Mouse (Mus musculus): Measurements from ENCODE around the gene Zfp36l1. TPM values are rescaled to one million over a fixed set of nuclear protein-coding genes. Genes with fewer than 3 reads are reported as not detected.

Zfp36l1 gene
- polyA plus RNA-seq, 1 experiment from 2014 or later: 63.4 TPM

- DNase-seq (ENCODE audit: low spot score): peak; percentile 41
Measured at GRCm38 (mm10) chr12:80131359-80132249, 18.8 kb upstream of the Zfp36l1 start.

DNA sequence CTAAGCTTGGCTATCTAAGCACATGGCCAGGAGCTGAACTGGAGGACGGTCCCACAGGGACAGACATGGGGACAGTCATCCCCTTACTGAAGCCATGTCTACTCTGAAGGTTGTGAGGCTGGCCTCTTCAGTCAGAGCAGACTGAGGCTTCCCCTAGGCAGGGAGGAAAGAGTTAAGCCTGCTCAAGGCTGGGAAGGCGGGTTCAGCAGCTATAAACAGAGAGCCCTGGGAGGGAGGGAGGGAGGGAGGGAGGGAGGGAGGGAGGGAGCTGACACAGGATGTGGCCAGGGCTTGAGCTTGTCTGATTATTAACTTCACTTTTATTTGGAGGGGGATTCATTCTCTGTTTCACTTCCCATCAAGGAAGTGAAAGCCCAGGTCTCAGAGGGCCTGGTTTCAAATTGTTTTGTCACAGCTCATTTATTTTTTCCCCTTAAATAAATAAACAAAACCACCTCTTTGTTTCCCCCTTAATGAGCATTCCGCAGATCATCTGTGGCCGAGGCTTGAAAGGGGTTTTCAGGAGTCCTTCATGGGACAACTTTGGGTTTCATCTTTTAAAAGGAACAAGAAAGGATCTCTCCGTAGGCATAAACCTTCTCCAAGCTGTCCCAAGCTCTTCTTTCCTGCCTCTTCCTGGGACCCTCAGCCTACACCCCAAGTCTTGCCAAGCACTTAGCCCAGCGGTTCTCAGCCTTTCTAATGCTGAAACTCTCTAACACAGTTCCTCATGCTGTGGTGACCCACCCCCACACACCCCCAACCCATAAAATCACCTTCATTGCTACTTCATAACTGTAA, 17.9 kb upstream of the Zfp36l1 start:
- DNase-seq (ENCODE audit: low spot score): peak; percentile 54

- peak; percentile 37 for DNase-seq (ENCODE audit: low spot score)
Measured at GRCm38 (mm10) chr12:80129531-80129930, 16.7 kb upstream of the Zfp36l1 start.

DNA sequence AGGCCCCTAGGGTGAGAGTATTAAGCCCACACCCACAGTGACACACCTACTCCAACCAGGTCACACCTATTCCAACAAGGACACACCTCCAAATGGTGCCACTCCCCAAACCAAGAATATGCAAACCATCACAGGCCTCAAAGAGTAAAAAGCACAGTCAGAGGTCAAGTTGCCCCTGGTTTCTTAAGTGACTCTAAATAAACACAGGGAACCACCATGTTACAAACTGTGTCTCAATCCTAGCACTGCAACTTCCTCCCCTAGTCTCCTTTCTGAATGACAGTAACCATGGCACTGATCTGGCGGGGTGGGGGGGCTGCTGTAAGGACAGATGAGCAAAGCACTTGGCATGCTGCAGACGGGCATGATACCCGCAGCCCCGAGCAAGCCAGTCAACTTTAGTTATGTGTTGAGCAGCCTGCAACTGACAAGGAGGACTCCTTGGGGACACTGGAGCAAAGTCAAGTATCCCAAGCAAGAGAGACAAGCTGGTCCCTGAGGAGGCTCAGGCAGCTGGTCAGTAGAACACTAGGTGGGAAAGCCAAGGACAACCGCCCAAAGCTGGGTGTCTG, 14.5 kb upstream of the Zfp36l1 start:
- DNase-seq (ENCODE audit: low spot score): no peak

DNA sequence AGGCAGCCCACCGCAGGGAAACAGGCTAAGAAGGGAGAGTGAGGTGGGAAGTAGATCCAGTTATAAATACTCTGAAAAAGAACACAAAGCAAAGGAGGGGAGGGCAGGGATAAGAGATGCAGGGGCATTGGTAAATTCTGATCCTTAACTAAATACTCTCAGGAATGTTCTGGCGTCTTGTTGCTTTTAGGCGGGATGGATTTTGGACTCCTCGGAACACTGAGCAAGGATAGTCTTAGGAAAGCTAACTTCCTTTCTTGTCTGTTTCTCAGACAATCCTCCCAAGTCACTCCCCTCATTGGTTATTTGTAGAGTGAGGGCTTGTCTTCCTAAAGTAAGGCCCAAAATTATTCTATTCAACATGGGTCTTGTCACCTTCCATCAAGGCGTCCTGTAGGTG, 12.5 kb upstream of the Zfp36l1 start:
- no peak for DNase-seq (ENCODE audit: low spot score)

- DNase-seq (ENCODE audit: low spot score): no peak
Measured at GRCm38 (mm10) chr12:80124756-80125155, 11.9 kb upstream of the Zfp36l1 start.

GRCm38 (mm10) chr12:80124211-80124610, 11.4 kb upstream of the Zfp36l1 start:
- no peak for DNase-seq (ENCODE audit: low spot score)

GRCm38 (mm10) chr12:80123227-80123803, 10.5 kb upstream of the Zfp36l1 start:
- DNase-seq (ENCODE audit: low spot score): no peak

GRCm38 (mm10) chr12:80121438-80121837, 8.6 kb upstream of the Zfp36l1 start:
- DNase-seq (ENCODE audit: low spot score): no peak

DNA sequence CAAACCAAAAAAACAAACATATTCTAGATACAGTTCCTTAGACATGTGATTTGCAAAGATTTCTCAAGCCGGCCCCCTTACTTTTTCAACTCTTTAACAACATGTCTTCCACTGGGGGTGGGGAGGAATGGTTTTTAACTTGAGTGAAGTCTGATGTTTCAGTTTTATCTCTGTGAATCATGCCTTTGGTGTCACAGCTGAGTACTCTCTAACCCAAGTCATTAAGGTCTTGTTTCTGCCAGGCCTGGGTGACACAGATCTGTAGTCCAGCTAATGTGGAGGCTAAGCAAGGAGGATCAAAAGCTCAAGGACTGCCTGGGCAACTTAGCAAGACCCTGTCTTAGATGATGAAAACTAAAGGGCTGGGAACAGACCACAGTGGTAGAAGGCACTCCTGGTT, 5.8 kb upstream of the Zfp36l1 start:
- no peak for DNase-seq (ENCODE audit: low spot score)

DNA sequence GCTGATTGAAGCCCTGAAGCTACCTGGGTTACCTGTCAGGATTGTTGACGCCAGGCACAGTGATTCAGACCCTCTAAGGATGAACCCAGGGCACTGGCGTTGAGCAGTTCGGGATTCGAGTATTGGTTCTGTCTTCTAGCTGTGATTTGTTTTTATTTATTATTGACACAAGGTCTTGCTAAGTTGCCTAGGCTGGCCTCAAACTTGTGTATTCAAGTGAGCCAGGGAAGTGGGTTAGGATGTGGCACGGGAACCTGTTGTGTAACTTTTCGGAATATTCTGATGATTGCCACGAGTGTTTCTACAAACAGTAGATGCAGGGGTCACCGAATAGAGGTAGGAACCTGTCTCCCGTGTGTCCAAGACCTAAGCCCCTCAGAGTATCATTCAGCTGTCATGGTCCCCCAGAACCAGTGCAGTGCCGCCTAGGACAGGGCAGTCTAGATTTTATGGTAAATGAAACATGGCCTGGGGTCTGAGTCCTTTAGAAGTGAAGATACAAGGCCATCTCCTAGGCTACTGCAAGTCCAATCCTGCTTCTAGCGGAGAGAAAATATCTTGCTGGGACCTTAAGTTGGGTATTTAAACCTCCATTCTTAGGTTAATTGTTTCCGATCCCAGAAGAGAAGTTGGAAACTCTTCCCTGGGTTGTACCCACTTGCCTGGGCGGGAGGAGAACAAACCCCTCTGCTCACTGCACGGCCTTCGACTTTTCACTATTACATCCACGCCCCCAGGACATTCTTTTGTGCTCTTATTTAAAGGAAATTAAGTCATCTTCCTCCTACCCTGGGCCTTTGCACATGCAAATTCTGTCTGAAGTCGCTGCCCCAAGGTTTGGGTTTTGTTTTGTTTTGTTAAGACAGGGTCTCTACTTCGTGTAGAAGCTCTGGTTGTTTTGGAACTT, 3.6 kb upstream of the Zfp36l1 start:
- no peak for DNase-seq (ENCODE audit: low spot score)

- no peak for DNase-seq (ENCODE audit: low spot score)
Measured at GRCm38 (mm10) chr12:80115863-80116194, 3.0 kb upstream of the Zfp36l1 start.

- DNase-seq (ENCODE audit: low spot score): peak; percentile 90
Measured at GRCm38 (mm10) chr12:80115142-80115862, 2.5 kb upstream of the Zfp36l1 start.

GRCm38 (mm10) chr12:80114892-80115141, 2.0 kb upstream of the Zfp36l1 start:
- peak; percentile 48 for DNase-seq (ENCODE audit: low spot score)

DNA sequence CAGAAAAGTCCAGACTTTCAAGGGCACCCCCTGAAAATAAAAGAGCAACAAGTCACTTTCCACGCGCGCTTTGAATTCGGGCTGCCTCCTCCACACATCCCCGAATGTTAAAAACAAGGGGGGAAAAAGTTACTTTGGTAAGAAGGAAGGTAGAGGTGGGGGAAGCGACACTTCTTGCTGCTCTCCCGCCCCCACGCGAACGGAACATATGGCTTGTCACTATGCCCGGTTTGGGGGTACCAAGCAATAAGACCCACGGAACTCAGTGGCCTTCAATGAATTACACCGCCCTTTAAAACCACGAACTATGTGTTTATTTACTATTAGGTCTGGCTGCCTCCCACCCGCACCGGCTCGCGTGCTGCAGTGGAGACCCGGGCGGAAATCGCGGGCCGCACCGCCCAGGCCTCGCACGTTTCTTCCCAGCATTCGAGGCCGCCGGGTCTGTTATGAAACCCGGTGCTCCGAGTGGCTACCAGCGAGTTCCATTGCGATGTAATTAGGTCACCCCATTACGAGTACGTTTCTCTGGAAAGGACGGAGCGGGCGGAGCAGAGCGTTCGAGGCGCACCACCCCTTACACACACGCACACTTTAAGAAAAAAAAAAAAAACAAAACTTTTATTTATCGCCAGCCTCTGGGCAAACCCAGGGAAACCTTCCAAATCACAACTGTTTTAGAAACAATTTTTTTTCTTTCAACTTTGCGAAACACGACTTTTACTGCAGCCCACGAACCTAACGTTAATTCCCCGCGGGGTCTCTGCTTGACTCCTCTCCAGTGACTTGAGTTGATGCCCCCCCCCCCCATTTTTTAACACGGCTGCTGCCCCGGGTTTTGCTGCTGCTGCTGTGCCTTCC, 1.4 kb upstream of the Zfp36l1 start:
- peak; percentile 70 for DNase-seq (ENCODE audit: low spot score)

DNA sequence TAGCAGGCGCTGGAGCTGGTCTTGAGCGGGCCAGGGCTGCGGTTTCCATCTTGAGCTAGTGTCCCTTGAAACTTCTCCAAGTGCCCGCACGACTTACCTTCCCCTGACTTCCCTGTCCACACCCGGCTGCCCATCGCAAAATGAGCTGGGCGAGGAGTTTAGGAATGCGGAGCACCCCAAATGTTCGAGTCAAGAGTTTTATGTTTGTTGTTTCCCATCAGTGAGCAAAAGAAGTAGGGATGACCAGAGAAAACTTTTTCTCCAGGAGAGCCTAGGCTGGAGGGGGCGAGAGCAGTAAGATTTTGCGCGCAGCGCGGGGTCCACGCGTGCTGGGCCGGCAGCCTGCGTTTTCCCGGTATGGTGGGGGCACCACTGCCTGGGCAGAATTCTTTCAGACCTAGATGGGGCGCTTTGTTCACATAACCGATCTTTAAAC, 791 bp upstream of the Zfp36l1 start:
- DNase-seq (ENCODE audit: low spot score): no peak

- DNase-seq (ENCODE audit: low spot score): peak; percentile 62
Measured at GRCm38 (mm10) chr12:80112071-80112660, 647 bp downstream of the Zfp36l1 start.

DNA sequence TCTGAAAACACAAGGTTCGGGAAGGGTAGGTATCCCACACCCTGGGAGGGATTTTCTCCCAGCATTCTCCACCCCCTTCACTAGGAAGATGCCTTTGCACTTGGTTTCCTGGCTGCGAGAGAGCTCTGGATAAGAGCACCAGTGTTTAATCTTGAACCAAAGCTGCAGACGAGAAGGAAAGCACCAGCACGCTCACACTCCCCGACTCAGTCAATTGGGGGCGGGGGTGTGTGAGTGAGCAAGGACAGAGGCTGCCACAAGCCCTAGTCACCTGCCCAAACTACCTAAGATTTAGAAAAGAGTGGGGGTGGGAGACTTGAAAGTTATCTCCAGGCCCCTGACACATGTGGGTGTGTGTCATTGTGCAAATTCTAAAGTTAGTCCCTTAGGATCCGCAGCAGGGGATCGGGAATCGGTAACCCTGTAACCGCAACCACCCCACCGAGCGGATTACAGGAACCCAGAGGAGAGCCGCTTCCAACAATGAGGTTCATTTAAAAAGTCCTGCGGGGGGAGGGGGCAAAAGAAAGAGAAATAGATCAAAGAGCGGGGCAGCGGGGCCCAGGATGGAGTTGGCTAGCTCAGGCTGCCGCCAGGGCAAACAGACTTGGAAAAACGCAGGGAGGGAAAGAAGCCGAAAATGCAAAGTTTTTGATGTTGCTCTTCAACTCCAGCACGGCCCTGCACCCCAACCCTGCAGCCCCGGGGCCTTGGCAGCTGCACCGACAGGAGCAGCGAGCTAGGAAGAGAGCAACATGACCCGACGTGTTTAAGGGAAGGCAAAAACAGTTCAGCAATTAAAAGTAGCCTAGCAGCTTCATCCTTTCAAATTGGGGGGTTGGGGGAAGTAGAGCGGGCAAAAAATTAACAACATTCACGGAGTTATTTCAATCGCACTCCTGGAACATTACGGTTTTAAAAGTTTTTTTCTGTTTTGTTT, 1.4 kb downstream of the Zfp36l1 start:
- peak; percentile 53 for DNase-seq (ENCODE audit: low spot score)

Measured in thymus, postnatal 0 days (tissue).